Mouse (Mus musculus) heart, embryonic 13.5 days (tissue): Measurements from ENCODE around the gene 2610042L04Rik. TPM values are rescaled to one million over a fixed set of nuclear protein-coding genes. Genes with fewer than 3 reads are reported as not detected.
"Not testable (repeated sequence)": the region's sequence is repeated elsewhere in the genome, so short reads cannot be mapped to it uniquely, and the experiment has no call there.

Source experiments
- ATAC-seq: fragments of 200-750 bp; cut with Nextera tagmentation; 2 replicates; pipeline ENCODE4 v1.8.0; 2017; ENCODE audit warnings: moderate TSS enrichment; ENCODE audit not compliant: insufficient number of reproducible peaks, low FRiP score, low TSS enrichment; ENCODE audit errors: extremely low read depth
- H3K27ac ChIP-seq: fragments of 300-500 bp; sonication (generic); replicated peaks from 2 replicates; pipeline ENCODE4 v1.5.1; 2015; ENCODE audit warnings: moderate library complexity, mild to moderate bottlenecking, inconsistent platforms
- H3K27me3 ChIP-seq: fragments of 300-500 bp; sonication (generic); replicated peaks from 2 replicates; pipeline ENCODE4 v1.6.1; 2015; ENCODE audit warnings: mild to moderate bottlenecking, inconsistent platforms
- H3K36me3 ChIP-seq: fragments of 300-500 bp; sonication (generic); 2 replicates; pipeline ENCODE4 v1.6.1; 2015; ENCODE audit warnings: mild to moderate bottlenecking, inconsistent platforms
- H3K4me1 ChIP-seq: fragments of 300-500 bp; sonication (generic); 2 replicates; pipeline ENCODE4 v1.6.1; 2015; ENCODE audit warnings: inconsistent platforms
- H3K4me2 ChIP-seq: fragments of 300-500 bp; sonication (generic); 2 replicates; pipeline ENCODE4 v1.6.1; 2015; ENCODE audit warnings: inconsistent platforms, mild to moderate bottlenecking, moderate library complexity
- H3K4me3 ChIP-seq: fragments of 300-500 bp; sonication (generic); 2 replicates; pipeline ENCODE4 v1.5.1; 2015; ENCODE audit warnings: moderate library complexity, mild to moderate bottlenecking, inconsistent platforms
- H3K9ac ChIP-seq: fragments of 300-500 bp; sonication (generic); 2 replicates; pipeline ENCODE4 v1.6.1; 2015; ENCODE audit warnings: inconsistent platforms, mild to moderate bottlenecking, moderate library complexity
- H3K9me3 ChIP-seq: fragments of 300-500 bp; sonication (generic); 2 replicates; pipeline ENCODE4 v1.6.1; 2016; ENCODE audit warnings: inconsistent platforms
- WGBS: fragments of 180-500 bp; shearing (Covaris S2); methylation state at CpG from one replicate; pipeline ENCODE4 v1.1.7; 2015; ENCODE audit warnings: mixed read lengths; 5-methylcytosine and 5-hydroxymethylcytosine counted together
- polyA plus RNA-seq: library from polyadenylated mRNA; unstranded; fragments of >200 nt; fragmentation: Nextera tagmentation; extraction: Ambion mirVana; gene quantifications from 2 replicates; pipeline ENCODE4 v1.2.1, GENCODE M21; 2015

2610042L04Rik gene
- polyA plus RNA-seq, 1 experiment from 2014 or later: 0.11 TPM

- H3K9ac ChIP-seq, H3K27ac ChIP-seq, H3K4me1 ChIP-seq, H3K4me2 ChIP-seq, H3K4me3 ChIP-seq, H3K27me3 ChIP-seq, ATAC-seq, H3K9me3 ChIP-seq, H3K36me3 ChIP-seq: not testable (repeated sequence)
- WGBS: 57% methylated on average over 5 of the region's 5 CpGs
These were observed 66.7 kb downstream of the 2610042L04Rik start for GRCm38 (mm10) chr14:4401245-4401644.

DNA sequence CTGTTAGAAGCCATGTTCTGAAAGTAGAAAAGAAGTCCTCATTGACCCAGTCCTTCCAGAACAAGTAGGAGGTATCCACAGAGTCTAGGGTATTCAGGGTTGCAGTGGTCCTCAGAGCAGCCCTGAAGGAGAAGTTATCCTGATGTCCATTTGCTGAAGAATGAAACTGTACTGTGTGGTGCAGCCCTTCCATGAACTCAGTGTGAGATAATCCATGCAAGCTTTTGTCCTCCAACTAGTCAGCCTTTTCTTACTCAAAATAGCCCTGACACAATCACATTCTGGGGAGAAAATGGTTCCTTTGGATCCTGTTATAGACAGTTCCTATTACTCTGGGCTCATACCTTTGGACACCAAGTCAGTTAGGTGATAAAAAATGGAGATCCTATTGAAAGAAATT is 69.3 kb downstream of the 2610042L04Rik start:
- H3K9ac ChIP-seq: not testable (repeated sequence)

More for the DNA sequence above, 69.3 kb downstream of the 2610042L04Rik start:
- not testable (repeated sequence) for H3K4me3 ChIP-seq, H3K4me2 ChIP-seq, H3K27me3 ChIP-seq, H3K27ac ChIP-seq, H3K9me3 ChIP-seq, ATAC-seq, H3K36me3 ChIP-seq, H3K4me1 ChIP-seq

Other genes with a start within 250 kb of the 2610042L04Rik start
- gene Gm8108, start 224.2 kb upstream of the 2610042L04Rik start, polyA plus RNA-seq: 0.37 and 0.68 TPM in 2 replicates
- not detected in 2 replicates for gene Gm3127, start 169.7 kb upstream of the 2610042L04Rik start, polyA plus RNA-seq
- 0.35 and 0.52 TPM in 2 replicates for gene Gm2974, start 152.2 kb upstream of the 2610042L04Rik start, polyA plus RNA-seq
- gene Gm3138, start 85.1 kb upstream of the 2610042L04Rik start, polyA plus RNA-seq: not detected in 2 replicates
- gene Gm3149, start 17.5 kb upstream of the 2610042L04Rik start, polyA plus RNA-seq: not detected in 2 replicates
- not detected in 2 replicates for gene Gm3159, start 62.8 kb downstream of the 2610042L04Rik start, polyA plus RNA-seq
- gene Gm3164, start 80.7 kb downstream of the 2610042L04Rik start, polyA plus RNA-seq: 0.47 and 0.49 TPM in 2 replicates
- 0.33 TPM in 1 of 2 replicates, not detected in the other for gene Gm3173, start 96.2 kb downstream of the 2610042L04Rik start, polyA plus RNA-seq
- gene Gm3182, start 147.0 kb downstream of the 2610042L04Rik start, polyA plus RNA-seq: not detected in 2 replicates
- gene Gm3047, start 220.6 kb downstream of the 2610042L04Rik start, polyA plus RNA-seq: not detected in 2 replicates